Mouse (Mus musculus) induced T-regulatory cell, adult 2 months (primary cell): ENCODE results near the gene Hmga1.

Source experiments
- DNase-seq: peaks from one replicate; pipeline ENCODE4 v3.0.0-alpha.2; 2012; ENCODE audit warnings: low read depth

Hmga1 gene

GRCm38 (mm10) chr17:27560926-27561480, 4.7 kb downstream of the Hmga1 start:
- DNase-seq: peak; percentile 21

GRCm38 (mm10) chr17:27561809-27562526, 5.7 kb downstream of the Hmga1 start:
- peak; percentile 57 for DNase-seq

GRCm38 (mm10) chr17:27563771-27564244, 7.5 kb downstream of the Hmga1 start:
- no peak for DNase-seq

- peak; percentile 66 for DNase-seq
These were observed 8.3 kb downstream of the Hmga1 start for GRCm38 (mm10) chr17:27564391-27565162.

GRCm38 (mm10) chr17:27565163-27565941, 9.1 kb downstream of the Hmga1 start, which contains the start of gene AI413582:
TSS of gene AI413582 (minus strand) at chr17:27565756.
- DNase-seq: peak; percentile 97

GRCm38 (mm10) chr17:27565942-27566267, 9.6 kb downstream of the Hmga1 start:
- no peak for DNase-seq

GRCm38 (mm10) chr17:27568228-27568627, 11.9 kb downstream of the Hmga1 start:
- DNase-seq: no peak

GRCm38 (mm10) chr17:27571315-27571714, 15.0 kb downstream of the Hmga1 start:
- DNase-seq: no peak

- no peak for DNase-seq
These were observed 17.5 kb downstream of the Hmga1 start for GRCm38 (mm10) chr17:27573772-27574320.

GRCm38 (mm10) chr17:27574470-27575115, 18.3 kb downstream of the Hmga1 start:
- no peak for DNase-seq

- no peak for DNase-seq
These were observed 18.9 kb downstream of the Hmga1 start for GRCm38 (mm10) chr17:27575116-27575776.

GRCm38 (mm10) chr17:27576056-27576455, 19.8 kb downstream of the Hmga1 start:
- no peak for DNase-seq

GRCm38 (mm10) chr17:27577468-27577867, 21.2 kb downstream of the Hmga1 start:
- DNase-seq: peak; percentile 22

- no peak for DNase-seq
These were observed 22.2 kb downstream of the Hmga1 start for GRCm38 (mm10) chr17:27578487-27578886.

- DNase-seq: no peak
These were observed 23.5 kb downstream of the Hmga1 start for GRCm38 (mm10) chr17:27579816-27580215.

GRCm38 (mm10) chr17:27580392-27581068, 24.2 kb downstream of the Hmga1 start:
- no peak for DNase-seq

GRCm38 (mm10) chr17:27583185-27583894, 27.0 kb downstream of the Hmga1 start:
- DNase-seq: no peak

GRCm38 (mm10) chr17:27586661-27587060, 30.4 kb downstream of the Hmga1 start:
- DNase-seq: no peak

- DNase-seq: no peak
These were observed 31.0 kb downstream of the Hmga1 start for GRCm38 (mm10) chr17:27587252-27587651.

- peak; percentile 21 for DNase-seq
These were observed 31.9 kb downstream of the Hmga1 start for GRCm38 (mm10) chr17:27588231-27588630.
